Mouse (Mus musculus) small intestine, adult 2 months (tissue): ENCODE measurements around the gene Hsd17b3.
A peak's percentile ranks its signal among the peaks of the same experiment; 100 is the strongest.

ENCODE experiments used
- CTCF ChIP-seq: fragments of 200-500 bp; IDR thresholded peaks from 2 replicates; pipeline ENCODE4 v1.5.1; 2012; ENCODE audit warnings: low read depth, mild to moderate bottlenecking, control low read depth, inconsistent platforms, low read length, moderate library complexity, mixed read lengths; ENCODE audit not compliant: insufficient replicate concordance, insufficient read length; ENCODE audit errors: extremely low read depth
- POLR2A ChIP-seq: fragments of 200-500 bp; IDR thresholded peaks from 2 replicates; pipeline ENCODE4 v1.6.1; 2012; ENCODE audit warnings: low read depth, mild to moderate bottlenecking, control low read depth, inconsistent platforms, low read length, moderate library complexity

DNA sequence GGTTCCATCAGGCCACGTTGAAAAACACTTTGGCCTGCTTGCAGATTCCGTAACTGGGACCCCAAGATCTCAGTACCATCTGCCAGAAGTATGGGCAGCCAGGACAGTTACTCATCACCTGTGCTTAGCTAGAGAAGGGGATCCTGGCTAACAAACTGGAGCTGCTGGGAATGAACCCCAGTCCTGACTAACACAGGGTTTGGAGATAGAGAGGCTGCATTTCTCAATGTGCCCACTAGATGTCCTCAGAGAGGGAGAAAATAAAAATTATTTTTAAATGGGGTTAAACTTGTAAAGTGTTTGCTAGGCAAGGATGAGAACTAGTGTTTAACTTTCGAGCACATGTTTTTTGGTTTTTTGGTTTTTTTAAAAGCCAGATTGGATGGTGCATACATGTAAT is 11.2 kb upstream of the Hsd17b3 start:
- TF ChIP-seq CTCF = peak; percentile 45; the same call in 1 of the 2 replicates
- TF ChIP-seq POLR2A = no peak
